Mouse (Mus musculus) lung, adult 18-20 months (tissue): Measurements from ENCODE around the gene Hipk1.
A peak's percentile ranks its signal among the peaks of the same experiment; 100 is the strongest.
"Not testable (repeated sequence)": the region's sequence is repeated elsewhere in the genome, so short reads cannot be mapped to it uniquely, and the experiment has no call there.

Experiments used
- DNase-seq, 2 experiments: peaks; one replicate each; pipeline ENCODE4 v3.0.0; 2022; ENCODE audit warnings: mixed read lengths in 2 of 2

Hipk1 gene

DNA sequence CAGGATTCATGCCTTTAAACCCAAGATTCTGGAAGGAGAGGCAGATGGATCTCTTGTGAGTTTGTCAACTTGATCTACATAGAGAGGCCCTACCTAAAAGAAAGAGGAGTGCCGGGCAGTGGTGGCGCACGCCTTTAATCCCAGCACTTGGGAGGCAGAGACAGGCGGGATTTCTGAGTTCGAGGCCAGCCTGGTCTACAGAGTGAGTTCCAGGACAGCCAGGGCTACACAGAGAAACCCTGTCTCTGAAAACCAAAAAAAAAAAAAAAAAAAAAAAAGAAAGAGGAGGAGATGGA is 696 bp upstream of the Hipk1 start:
- DNase-seq = not testable (repeated sequence)

DNA sequence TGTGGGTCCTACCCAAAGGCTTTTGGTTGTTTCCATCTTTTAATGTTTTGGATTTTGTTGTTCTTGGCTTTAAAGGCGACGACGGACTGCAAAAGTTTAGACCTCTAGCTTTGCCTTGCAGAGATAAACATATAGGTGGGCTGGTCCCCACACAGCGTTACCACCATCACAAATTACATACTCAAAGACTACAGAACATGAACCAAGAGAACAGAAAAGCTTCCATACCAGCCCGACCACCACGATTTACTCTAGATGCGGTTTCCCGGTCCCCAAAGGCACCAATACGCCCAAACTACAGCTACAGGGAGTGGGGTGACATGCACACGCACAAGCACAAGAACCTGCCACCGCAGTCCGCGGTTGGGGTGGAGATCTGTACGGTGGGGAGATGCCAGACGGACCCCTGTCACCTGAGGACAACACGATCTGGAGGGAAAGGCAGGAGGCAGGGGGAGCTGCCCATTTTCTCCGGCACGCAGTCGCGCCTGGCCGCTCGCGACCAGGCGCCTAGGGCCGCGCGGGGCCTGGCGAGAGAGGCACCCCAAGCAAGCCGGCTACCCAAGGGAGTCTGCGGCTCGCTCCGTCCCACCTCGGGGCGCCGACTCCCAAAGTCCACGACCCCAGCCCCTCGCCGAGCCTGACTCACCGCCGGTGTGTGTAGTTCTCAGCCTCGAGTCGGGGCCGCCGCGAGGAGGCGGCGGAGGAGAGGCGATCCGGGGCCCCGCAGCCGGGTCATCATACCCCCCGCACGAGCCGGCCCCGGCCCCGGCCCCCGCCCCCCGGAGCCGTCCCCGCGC is 817 bp downstream of the Hipk1 start:
- DNase-seq = peak; percentile 27 to 34

DNA sequence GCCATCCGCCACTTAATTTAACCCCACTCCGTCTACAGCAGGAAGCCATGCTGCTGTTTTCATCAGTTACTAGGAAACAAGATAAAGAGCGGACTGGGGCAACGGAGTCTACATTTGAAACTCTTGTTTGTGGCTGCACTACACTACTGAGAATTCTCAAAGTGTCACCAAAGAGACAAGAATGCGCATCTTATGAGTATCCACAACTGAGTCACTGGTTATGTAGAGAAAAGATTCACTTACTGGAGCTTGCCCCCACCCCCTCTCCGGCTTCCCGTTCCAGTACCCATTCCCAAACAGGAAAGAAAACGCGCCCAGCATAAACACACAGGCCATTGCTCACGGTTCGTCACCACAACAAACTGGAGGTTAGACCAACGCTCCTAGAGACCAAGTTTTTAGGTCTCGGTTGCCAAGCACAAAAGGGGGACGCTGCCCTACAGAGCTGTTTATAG is 1.4 kb downstream of the Hipk1 start:
- peak; percentile 72 to 79 for DNase-seq

DNA sequence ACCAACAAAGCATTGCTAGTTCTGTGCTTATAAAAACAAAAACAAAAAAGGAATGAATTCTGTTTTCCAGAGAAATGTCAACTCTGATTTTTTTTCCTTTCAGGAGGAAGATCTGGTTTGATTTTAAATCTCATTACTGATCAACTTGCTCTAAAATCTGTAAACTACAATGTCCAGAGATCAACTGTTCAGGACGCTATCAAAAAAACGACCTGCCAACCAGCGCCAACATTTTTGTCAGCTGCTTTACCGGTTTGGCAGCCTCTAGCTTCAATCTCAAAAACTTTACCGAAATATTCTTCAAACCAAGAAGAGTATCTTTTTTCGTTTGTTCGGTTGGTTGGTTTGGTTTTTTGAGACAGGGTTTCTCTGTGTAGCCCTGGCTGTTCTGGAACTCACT is 2.3 kb downstream of the Hipk1 start:
- DNase-seq = no peak

DNA sequence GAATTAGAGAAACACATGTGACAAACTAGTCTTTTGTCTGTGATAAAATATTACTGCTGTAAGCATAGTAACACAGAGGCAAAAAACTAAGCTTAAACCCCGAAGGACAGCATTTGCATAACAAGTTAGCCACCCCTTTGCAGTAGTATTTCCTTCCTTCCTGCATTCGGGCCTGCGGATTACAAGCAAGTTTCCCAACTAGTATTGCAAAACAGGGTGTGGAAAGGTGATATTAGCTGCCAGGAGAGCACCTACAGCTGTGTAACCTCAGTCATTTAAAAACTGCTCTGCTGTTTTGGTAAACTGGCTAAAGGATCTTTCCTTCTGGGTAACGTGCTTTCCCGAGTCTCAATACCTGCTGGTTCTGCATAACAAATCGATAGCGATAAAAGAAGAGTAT is 4.1 kb downstream of the Hipk1 start:
- peak; percentile 60 to 72 for DNase-seq

DNA sequence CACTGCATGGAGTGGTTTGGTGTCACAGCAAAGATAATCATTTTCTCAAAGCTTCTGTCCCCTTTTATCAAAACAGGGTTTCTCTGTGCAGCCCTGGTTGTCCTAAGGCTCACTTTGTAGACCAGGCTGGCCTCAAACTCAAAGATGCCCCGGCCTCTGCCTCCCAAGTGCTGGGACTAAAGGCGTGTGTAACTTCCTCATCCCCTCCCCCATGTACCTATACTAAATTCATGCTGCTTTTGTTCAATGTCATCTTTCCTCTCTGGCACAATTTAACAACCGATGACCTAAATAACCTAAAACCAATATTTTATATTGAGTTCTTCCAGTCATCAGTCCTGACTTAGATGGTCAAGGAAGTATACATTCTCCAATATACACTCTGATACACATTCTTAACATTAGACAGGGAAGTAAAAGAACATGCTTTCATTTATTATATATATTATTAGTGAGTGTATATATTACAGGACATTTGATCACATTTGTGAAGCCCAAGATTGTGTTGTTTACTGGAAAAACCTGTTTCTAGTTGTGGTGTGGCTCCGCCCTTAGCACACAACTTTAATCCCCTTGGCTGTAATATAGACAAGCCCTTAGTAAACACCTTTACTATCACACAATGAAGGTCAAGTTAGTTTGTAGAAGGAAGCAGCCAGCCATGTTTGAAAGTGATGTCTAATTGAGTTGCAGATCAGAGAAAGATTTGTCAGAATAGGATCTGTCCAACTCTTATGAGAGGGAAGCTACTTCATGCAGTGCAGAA is 8.3 kb downstream of the Hipk1 start:
- no peak for DNase-seq

DNA sequence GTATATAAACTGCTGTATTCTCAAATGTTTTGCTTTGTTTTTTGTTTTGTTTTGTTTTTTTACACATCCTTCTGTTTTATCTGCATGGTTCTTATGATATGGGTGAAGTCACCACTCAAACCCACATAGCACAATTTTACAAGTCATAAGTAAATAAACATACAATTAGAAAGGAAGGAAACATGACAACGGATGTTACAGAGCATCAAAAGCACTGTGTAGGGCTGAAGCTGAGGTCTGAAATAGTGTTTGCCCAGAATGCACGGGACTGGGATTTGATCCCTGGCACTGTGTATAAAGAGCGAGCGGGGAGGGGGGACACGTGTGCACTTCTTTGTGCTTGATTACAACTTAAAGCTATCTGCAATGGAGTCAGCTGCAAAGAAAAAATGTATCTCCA is 10.6 kb downstream of the Hipk1 start:
- DNase-seq = no peak

DNA sequence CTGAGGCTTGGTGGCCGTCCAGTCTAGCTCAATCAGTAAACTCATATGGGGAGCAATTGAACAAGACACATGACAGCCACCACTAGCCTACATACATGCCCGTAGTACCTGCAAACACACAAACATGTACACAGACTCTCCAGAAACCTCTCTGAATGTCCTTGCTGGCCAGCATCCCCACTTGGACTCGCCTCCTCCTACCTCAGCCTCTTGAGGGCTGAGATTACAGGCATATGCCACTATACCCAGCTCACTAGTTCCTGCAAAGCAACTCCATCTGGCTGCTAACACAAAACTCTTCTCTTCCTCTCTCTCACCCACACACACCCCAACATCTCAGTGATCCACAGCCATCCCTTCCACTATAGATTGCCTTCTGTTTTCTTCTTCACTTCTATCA is 11.1 kb downstream of the Hipk1 start:
- no peak for DNase-seq

GRCm38 (mm10) chr3:103779183-103779582 is 12.2 kb downstream of the Hipk1 start:
- no peak for DNase-seq

DNA sequence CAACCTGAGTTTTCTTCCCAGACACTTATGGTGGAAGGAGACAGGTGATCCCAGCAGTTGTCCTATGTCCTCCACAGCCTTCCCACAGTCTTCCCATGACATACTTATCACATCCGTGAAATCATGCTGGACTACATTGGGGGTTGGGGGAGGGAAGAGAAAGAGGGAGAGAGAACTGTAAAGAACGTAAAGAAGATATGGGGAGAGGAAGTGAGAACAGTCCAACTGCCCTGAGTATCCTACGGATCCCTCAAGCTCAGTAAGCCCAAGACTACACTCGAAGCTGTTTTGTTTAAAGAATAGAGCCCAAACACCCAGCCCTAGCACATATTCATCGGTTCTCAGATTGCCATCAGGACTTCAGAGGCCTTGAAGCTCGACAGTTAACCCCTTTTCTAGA is 12.7 kb downstream of the Hipk1 start:
- no peak for DNase-seq

DNA sequence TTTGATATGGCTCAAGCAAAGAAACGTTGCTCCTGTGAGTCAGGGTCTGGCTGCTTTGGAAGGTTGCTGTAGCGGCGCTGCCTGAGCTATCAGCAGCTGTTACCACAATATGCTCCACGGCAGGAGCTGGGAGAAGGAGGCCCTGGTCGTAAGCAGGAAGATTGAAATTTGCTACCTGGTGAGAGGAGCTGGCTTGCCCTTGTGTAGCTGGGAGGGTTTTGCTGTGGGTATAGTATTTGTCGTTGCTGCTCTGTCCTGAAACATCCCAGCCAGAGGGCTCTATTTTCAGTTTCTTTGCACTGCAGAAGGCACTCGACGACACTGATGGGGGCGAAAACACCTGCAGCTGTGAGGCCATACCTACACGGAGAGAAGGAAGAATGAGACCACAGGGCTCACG is 13.4 kb downstream of the Hipk1 start:
- DNase-seq = no peak

- no peak for DNase-seq
These were observed 17.4 kb downstream of the Hipk1 start for GRCm38 (mm10) chr3:103774009-103774408.

GRCm38 (mm10) chr3:103773508-103773907 is 17.9 kb downstream of the Hipk1 start:
- no peak for DNase-seq

- DNase-seq = no peak
These were observed 18.5 kb downstream of the Hipk1 start for GRCm38 (mm10) chr3:103772846-103773245.

GRCm38 (mm10) chr3:103771531-103772130 is 19.7 kb downstream of the Hipk1 start:
- DNase-seq = peak; percentile 77 to 89

DNA sequence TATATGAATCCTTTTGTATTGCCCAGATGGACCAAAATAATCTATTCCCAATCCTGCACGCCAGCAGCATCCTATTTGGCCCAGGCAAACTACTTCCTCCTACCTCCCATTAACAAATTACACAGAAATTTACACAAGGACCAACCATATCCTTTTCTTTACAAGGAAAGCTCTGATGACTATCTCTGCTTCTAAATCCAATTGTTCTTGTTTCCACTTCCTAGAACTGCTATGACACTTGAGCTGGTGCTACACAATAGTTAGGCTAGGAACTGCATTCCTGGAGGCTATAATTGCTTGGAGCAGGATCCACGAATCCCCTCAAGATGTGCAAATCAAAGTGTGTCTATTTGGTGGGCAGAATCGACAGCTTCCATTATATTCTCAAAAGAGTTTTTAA is 24.6 kb downstream of the Hipk1 start:
- no peak for DNase-seq

DNA sequence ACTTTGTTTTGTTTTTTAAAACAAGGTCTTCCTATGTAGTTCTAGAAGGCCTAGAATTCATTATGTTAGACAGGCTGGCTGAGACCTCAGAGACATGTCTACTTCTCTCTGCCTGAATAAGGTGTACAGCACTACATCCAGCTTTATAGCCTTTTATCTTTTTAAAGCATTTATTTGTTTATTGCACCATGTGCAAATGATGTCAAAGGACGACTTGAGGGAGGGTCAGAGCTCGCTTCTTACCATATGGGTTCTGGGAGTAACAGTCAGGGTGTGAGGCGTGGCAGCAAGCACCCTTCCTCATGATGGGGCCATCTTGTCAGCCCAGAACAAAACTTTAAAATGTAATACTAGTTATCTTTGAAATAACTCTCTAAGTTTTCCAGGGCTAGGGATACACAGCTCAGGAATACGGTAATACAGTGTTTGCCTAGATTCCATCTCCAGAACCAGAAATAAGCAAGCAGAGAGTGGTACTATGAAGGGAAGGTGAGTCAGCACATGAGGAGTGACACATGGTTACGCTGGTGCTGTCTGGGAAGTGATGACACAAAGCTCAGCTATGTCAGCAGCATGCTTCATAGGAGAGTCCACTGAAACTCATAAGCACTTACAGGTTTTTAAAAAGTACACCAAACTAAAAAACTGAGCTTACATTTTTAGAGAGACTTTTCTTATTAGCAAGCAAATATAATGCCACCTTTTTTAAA is 31.9 kb downstream of the Hipk1 start:
- no peak for DNase-seq

GRCm38 (mm10) chr3:103758456-103758855 is 32.9 kb downstream of the Hipk1 start:
- no peak for DNase-seq

DNA sequence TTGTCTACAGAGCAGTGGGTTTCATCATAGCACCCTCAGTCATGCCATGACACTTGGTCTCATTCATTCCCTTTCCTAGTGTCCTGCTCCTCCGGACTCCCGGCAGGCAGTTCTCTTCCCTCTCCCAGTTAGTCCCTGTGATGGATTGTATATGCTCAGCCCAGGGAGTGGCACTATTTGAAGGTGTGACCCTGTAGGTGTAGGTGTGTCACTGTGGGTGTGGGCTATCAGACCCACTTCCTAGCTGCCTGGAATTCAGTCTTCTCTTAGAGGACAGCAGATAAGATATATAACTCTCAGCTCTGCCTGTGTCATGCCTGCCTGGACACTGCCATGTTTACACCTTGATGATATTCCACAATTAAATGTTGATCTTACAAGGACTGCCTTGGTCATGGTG is 34.4 kb downstream of the Hipk1 start:
- no peak for DNase-seq

DNA sequence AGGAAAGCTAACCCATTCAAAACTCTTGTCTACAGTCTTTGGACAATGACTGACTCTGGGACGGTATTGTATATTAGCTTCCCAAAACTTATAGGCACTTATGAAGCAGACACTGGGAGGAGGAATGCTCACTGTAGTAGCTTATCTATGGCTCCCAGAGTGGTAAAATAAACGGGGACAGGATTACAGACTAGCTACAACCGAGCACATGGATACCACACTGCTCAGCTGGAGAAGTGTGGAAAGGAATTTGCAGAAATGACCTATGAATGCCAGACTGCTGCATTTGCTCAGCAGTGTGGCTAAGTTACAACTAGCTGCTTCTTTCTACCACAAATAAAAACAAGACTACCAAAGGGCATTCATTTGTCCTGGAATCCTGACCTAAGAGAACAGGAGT is 36.0 kb downstream of the Hipk1 start:
- DNase-seq = no peak

- no peak for DNase-seq
These were observed 39.8 kb downstream of the Hipk1 start for GRCm38 (mm10) chr3:103751558-103751957.

GRCm38 (mm10) chr3:103746711-103747110 is 44.7 kb downstream of the Hipk1 start:
- DNase-seq = no peak

DNA sequence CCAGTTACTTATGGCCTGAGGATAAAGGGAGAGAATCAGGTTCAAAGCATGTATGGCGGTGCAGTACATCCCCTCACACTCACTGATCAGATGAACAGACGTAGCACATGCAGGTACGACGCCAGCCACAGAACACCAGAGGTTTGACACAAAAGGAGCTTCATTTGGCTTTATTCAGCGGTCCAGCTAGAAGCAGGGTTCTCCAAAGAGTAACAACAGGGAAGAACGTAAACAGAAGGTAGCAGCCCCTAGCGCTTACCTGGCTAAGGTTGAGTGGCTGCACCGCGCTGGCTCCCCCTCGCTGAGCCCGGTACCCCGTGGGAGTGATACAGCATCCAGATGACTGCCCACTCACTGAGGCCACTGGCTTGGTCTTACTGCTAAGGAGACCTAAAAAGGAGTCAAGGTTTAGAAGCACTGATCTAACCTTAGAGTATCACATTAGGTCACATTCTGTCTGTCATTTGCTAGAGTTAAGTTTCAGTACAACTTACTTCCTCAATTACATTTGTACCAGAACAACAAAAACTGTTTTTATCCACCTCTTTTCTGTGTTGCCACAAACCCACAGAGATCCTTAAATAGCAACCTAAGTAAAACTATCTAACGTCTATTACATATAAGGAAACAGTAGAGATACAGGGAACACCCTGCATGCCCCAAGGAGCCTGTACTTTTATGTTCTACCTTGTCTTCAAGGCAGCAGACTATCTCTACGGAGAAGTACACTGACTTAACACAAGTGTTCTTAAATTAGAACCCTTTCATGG is 46.2 kb downstream of the Hipk1 start:
- DNase-seq = no peak
